Mouse (Mus musculus): ENCODE results near the gene Hnrnpdl.

DNA sequence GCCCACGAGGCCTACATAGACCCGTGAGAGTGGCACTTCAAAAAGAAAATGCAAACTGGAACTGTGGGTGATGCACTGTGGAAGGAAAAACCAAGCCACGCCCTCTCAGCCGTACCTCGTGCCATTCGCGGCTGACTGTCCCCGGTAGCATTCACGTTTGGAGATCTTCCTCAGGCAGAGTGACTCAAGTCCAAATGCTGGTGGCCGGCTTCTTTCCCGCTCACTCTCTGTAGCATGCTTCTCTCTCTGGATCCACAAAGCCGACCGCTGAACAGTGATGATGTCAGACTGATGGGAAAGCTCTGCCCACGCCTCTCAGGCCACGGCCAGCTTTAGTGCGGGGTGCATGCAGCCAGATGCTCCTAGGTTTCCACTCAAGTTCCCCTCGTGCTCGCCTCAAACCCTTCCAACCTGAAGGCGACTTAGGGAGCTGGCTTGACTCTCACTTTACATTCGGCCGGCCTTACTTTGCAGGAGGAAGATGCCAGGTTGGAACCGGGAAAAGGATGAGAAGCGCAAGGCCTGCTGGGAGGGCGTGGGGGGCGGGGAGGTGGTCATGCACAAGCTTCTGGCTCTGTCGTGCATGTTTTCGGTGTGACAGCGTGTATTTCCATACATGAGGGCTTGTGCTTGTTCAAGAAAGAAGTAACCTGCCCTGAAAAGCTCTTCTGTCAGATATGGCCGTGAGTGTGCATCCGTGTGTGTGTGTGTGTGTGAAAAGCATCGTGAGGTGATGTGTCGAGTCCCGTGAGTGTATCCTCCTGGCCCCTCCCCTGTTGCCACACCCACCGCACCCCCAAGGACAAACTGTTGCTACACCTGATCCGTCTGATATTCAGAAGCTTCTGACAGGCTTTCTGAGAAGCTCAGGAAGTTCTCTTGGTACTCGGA is 39.8 kb upstream of the Hnrnpdl start:
- TF ChIP-seq CTCF (IDR thresholded peaks at IDR 0.05; ENCODE audit: borderline replicate concordance, insufficient read depth, low read depth, low read length) (no peak), POLR2A (IDR thresholded peaks at IDR 0.05; ENCODE audit: borderline replicate concordance, insufficient read depth, low read length) (no peak)
